Mouse (Mus musculus) central nervous system, embryonic 18 days (tissue): ENCODE measurements around the gene Cenph. TPM values are rescaled to one million over a fixed set of nuclear protein-coding genes. Genes with fewer than 3 reads are reported as not detected.

Experiments
- polyA plus RNA-seq: library from polyadenylated mRNA; depleted of rRNA; stranded (reverse); fragments of >200 nt; gene quantifications from 2 replicates; pipeline ENCODE4 v1.2.3, GENCODE M21; 2012; rRNA removed

Cenph gene
- polyA plus RNA-seq = 5.6 and 6.2 TPM in 2 replicates

DNA sequence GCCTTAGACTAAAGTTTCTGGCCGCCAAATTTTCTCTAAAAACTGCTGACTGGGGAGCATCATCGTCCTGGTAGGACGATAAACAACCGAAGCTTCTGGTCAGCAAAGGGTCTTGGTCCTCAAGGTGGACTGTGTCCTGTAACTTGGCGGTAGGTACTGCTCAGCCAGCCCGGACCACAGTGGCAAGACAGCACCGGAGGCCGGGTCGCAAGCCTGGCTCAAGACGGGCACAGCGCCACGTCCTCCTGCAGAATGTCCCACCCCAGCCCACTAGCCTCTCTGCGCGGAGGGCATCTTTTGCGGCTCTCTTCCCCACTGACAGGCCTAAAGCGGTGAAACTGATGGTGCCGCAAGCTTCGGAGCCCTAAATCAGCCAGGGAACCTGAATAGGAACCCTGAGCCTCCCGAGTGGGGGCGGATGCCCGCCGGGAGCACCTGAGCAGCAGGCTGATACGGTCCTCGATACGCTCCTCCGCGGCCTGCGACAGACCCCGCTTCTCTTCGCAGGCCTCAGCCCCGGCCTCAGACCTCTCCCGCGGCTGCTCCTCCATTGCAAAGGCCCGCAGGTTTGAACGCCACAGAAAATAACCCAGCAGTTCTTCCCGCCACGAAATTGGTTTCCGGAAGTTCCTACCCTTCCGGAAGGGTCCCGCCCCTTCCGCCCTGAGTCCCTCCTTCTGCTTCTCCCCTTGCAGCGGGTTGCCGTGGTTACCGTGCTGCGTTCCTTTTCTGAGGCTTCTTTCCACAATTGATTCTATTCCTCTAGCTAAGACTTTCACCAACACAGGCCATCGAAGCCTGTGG, at the start of gene Cenph:
Gene Cenph (minus strand): TSS at position 648 of the 804 bp plus-strand sequence.

DNA sequence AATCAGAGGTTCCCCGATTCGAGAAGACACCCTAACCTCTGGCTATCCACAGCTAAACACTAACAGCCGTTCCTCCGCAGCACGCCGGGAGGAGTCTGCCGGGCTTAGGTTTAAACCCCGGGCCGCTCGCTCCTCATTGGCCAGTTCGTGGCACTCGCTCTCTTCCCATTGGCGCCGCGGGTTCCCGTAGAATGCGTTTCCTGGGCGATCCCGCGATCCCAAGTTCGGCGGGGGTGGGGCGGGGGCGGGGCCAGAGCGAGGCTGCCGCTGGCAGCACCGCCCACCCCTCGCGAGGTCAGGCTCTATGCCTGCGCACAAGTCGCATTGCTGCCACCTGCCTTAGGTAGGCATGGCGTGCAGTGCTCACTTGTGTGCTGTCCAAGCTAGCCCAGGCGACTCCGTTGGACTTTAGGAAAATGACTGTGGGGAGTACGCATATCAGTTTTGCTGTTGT, 10.7 kb upstream of the Cenph start, which contains the start of gene Ccnb1:
Gene Ccnb1 (minus strand): TSS at position 157 of the 454 bp plus-strand sequence.

DNA sequence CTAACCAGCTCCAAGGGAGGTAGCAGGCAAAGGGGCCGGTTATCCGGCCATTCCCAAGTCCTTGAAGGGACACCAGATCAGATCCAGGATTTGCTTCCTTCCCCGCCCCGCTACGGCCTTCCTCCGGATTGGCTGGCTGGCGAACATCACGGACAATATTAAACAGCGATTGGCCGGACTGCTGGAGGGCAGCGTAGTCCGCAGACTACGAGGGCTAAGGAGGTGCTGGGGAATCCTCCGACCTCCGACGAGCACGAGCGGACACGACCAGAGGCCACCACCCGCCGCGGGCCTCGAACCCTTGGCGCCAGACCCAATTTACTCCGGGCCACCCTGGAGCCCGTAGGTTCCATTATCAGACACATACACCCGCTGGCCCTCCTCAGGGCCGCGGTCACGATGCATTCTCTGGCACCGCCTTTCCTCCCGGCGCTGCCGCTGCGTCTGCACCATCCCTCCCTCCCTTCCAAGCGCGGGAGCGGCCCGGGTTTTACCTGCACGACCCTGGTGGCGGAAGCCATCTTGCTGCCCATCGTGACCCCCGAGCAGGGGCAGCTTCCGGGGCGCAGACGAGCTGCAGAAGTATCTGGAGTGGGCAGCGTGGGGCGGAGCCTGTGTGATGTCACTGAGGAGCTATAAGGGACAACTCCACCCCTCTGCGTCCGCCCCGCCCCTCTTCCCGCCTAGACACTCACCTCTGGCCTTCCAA, 31.5 kb downstream of the Cenph start, which contains the start of gene Mrps36:
Gene Mrps36 (minus strand): TSS at position 624 of the 709 bp plus-strand sequence.

DNA sequence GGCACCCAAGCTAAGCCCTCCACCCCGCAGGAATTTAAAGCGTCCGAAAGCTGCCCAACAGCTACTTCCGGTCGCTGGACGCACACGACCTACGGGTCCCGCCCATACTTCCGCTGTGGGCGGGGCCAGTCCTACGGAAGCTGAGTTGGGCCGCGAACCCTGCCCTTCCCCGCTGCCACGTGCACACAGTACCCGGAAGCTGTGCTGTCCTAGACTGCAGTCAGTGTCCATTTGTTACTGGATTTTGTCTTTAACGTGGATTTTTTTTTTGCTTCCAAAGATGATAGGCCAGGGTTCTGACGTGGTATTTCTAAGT, 44.9 kb downstream of the Cenph start, which contains the start of gene Cdk7:
Gene Cdk7 (minus strand): TSS at position 79 of the 316 bp plus-strand sequence.

Other genes starting within 250 kb of the Cenph start
- 5.2 and 6.2 TPM in 2 replicates for gene Ocln, start 223.2 kb downstream of the Cenph start, polyA plus RNA-seq
- gene Marveld2, start 158.9 kb downstream of the Cenph start, polyA plus RNA-seq = 1.7 and 2.6 TPM in 2 replicates
- gene Ak6, start 124.9 kb downstream of the Cenph start, polyA plus RNA-seq = 260 and 268 TPM in 2 replicates
- 15.1 and 15.9 TPM in 2 replicates for gene Rad17, start 124.8 kb downstream of the Cenph start, polyA plus RNA-seq
- gene Taf9, start 124.3 kb downstream of the Cenph start, polyA plus RNA-seq = 26.5 and 27.3 TPM in 2 replicates
- 0.75 and 0.84 TPM in 2 replicates for gene Ccdc125, start 106.2 kb downstream of the Cenph start, polyA plus RNA-seq
- 24.3 and 27.6 TPM in 2 replicates for gene Cdk7, start 45.0 kb downstream of the Cenph start, polyA plus RNA-seq
- gene Mrps36, start 31.2 kb downstream of the Cenph start, polyA plus RNA-seq = 77.6 and 80.6 TPM in 2 replicates
- gene Ccnb1, start 10.7 kb upstream of the Cenph start, polyA plus RNA-seq = 25.8 and 28.5 TPM in 2 replicates
- gene Slc30a5, start 57.5 kb upstream of the Cenph start, polyA plus RNA-seq = 38.6 and 40.0 TPM in 2 replicates